Mouse (Mus musculus) intestine, postnatal 0 days (tissue): ENCODE measurements around the gene Duox2. TPM values are rescaled to one million over a fixed set of nuclear protein-coding genes. Genes with fewer than 3 reads are reported as not detected.
"Not testable (repeated sequence)": the region's sequence is repeated elsewhere in the genome, so short reads cannot be mapped to it uniquely, and the experiment has no call there.

ENCODE experiments used
- ATAC-seq: fragments of 200-750 bp; cut with Nextera tagmentation; 2 replicates; pipeline ENCODE4 v1.8.0; 2017; ENCODE audit warnings: mild to moderate bottlenecking, moderate TSS enrichment, moderate library complexity
- H3K27ac ChIP-seq: fragments of 300-500 bp; sonication (generic); 2 replicates; pipeline ENCODE4 v1.5.1; 2014; ENCODE audit warnings: mild to moderate bottlenecking, low read depth, low read length, moderate library complexity
- H3K27me3 ChIP-seq: fragments of 300-500 bp; sonication (generic); replicated peaks from 2 replicates; pipeline ENCODE4 v1.6.1; 2014; ENCODE audit warnings: low read length, mixed read lengths; ENCODE audit not compliant: control insufficient read depth, insufficient read depth
- H3K36me3 ChIP-seq: fragments of 300-500 bp; sonication (generic); 2 replicates; pipeline ENCODE4 v1.6.1; 2014; ENCODE audit warnings: mild to moderate bottlenecking, moderate library complexity; ENCODE audit not compliant: control insufficient read depth, insufficient read depth
- H3K4me1 ChIP-seq: fragments of 300-500 bp; sonication (generic); replicated peaks from 2 replicates; pipeline ENCODE4 v1.6.1; 2014; ENCODE audit warnings: antibody characterized with exemption, low read length, mixed read lengths; ENCODE audit not compliant: control insufficient read depth, insufficient read depth
- H3K4me2 ChIP-seq: fragments of 300-500 bp; sonication (generic); replicated peaks from 2 replicates; pipeline ENCODE4 v1.6.1; 2014; ENCODE audit warnings: low read depth, mild to moderate bottlenecking, moderate library complexity
- H3K4me3 ChIP-seq: fragments of 300-500 bp; sonication (generic); 2 replicates; pipeline ENCODE4 v1.5.1; 2014; ENCODE audit warnings: low read depth, low read length
- H3K9ac ChIP-seq: fragments of 300-500 bp; sonication (generic); 2 replicates; pipeline ENCODE4 v1.6.1; 2014; ENCODE audit warnings: mild to moderate bottlenecking, low read depth, low read length
- H3K9me3 ChIP-seq: fragments of 300-500 bp; sonication (generic); 2 replicates; pipeline ENCODE4 v1.6.1; 2016; ENCODE audit warnings: mixed run types; ENCODE audit not compliant: control insufficient read depth
- CTCF ChIP-seq: sonication (generic); IDR thresholded peaks from 2 replicates; pipeline ENCODE4 v1.5.1; 2016; ENCODE audit warnings: low read depth, mild to moderate bottlenecking, control low read depth, antibody characterized with exemption, moderate library complexity
- WGBS: fragments of 180-500 bp; shearing (Covaris S2); extraction: QIAGEN DNeasy Blood & Tissue Kit; methylation state at CpG from one replicate; pipeline ENCODE4 v1.1.7; 2014; 5-methylcytosine and 5-hydroxymethylcytosine counted together
- polyA plus RNA-seq: library from polyadenylated mRNA; unstranded; fragments of >200 nt; fragmentation: Nextera tagmentation; extraction: Ambion mirVana; gene quantifications from 2 replicates; pipeline ENCODE4 v1.2.1, GENCODE M21; 2015

Duox2 gene
- 0.17 and 0.38 TPM in 2 replicates for polyA plus RNA-seq

DNA sequence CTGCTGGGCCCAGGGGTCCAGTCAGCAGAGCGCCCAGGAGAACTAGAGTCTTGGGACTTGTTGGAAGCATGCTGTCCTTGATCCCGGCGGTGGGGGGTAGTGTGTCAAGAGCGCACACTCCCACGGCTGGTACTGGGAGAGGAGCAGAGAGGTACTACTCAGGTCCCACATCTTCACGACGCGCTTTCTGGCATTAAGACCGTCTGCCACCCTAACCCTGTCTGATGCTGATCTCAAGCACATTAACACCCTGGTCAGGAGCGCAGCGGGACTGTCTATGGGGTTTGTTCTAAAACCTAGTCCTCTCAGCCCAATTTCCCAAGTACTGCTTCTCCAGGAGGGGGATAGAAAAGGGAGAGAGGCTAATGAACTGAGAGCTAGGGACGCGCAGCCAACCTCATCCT lies at the start of gene Duox2:
Duox2 (minus strand) TSS at position 354 of the 404 bp plus-strand sequence.
- H3K4me1 ChIP-seq, result peaks cover 29% of the 10 kb centered on the region
- no peaks in the 10 kb centered on the region for H3K36me3 ChIP-seq
- H3K27ac ChIP-seq, result no peak within 1 kb of the TSS
- peak within 1 kb of the TSS; percentile 27 for H3K4me3 ChIP-seq
- H3K9me3 ChIP-seq, result no peaks in the 10 kb centered on the region
- no peak for ATAC-seq
- 3% methylated on average over 13 of the region's 13 CpGs for WGBS
- no peak within 1 kb of the TSS for H3K9ac ChIP-seq
- TF ChIP-seq CTCF, result no peak
- H3K27me3 ChIP-seq, result peaks cover 81% of the 10 kb centered on the region
- peak within 1 kb of the TSS; percentile 51 for H3K4me2 ChIP-seq

DNA sequence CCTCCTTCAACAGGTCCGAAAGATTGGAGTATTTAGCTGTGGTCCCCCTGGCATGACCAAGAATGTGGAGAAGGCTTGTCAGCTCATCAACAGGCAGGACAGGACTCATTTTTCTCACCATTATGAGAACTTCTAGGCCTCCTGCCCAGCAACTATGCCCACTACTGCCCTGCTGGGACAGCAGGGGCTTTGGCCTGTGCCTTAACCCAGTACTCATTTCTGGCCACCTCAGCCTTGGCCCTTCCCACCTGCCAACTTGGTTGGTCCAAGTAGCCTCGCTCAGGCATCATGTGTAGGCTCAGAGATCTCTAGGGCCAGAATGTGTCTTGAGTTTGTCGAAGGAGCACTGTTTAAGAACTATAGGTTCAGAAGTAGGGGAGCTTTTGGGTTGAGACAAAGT lies 49.0 kb upstream of the Duox2 start:
- 97% methylated on average over 3 of the region's 3 CpGs for WGBS
- H3K9me3 ChIP-seq, result no peaks in the 10 kb centered on the region
- H3K4me2 ChIP-seq, result no peak overlapping the region
- no peak overlapping the region for H3K9ac ChIP-seq
- TF ChIP-seq CTCF, result no peak
- no peaks in the 10 kb centered on the region for H3K4me1 ChIP-seq
- H3K27me3 ChIP-seq, result no peaks in the 10 kb centered on the region; the same call in 1 of the 2 replicates
- no peak overlapping the region for H3K4me3 ChIP-seq
- no peak overlapping the region for H3K27ac ChIP-seq
- 0 out of 2 replicates have a peak, but pooled peaks cover 5% of the 10 kb centered on the region for H3K36me3 ChIP-seq
- no peak for ATAC-seq

DNA sequence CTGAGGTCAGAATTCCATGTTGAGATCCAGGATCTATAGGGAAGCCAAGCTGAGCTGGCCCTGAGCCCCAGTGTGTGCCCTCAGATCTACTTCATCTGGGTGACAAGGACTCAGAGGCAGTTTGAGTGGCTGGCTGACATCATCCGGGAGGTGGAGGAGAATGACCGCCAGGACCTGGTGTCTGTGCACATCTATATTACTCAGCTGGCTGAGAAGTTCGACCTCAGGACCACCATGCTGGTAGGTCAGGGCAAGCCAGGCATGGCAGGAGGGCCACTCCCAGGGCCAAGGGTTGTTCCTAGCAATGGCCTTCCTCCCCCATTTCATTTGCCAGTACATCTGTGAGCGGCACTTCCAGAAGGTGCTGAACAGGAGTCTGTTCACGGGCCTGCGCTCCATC lies 47.9 kb upstream of the Duox2 start:
- WGBS, result 85% methylated on average over 6 of the region's 6 CpGs
- not testable (repeated sequence) for H3K36me3 ChIP-seq

GRCm38 (mm10) chr2:122345106-122345893 lies 47.1 kb upstream of the Duox2 start:
- ATAC-seq, result no peak
- no peaks in the 10 kb centered on the region for H3K36me3 ChIP-seq
- no peak overlapping the region for H3K4me2 ChIP-seq
- no peaks in the 10 kb centered on the region for H3K9me3 ChIP-seq
- TF ChIP-seq CTCF, result no peak
- H3K4me3 ChIP-seq, result no peak overlapping the region
- H3K27me3 ChIP-seq, result no peaks in the 10 kb centered on the region; the same call in 1 of the 2 replicates
- H3K9ac ChIP-seq, result no peak overlapping the region
- WGBS, result 78% methylated on average over 6 of the region's 6 CpGs
- no peaks in the 10 kb centered on the region for H3K4me1 ChIP-seq
- no peak overlapping the region for H3K27ac ChIP-seq

More for the DNA sequence above, 47.9 kb upstream of the Duox2 start:
- not testable (repeated sequence) for H3K4me2 ChIP-seq, H3K4me1 ChIP-seq, H3K4me3 ChIP-seq, ATAC-seq, H3K27me3 ChIP-seq, H3K9me3 ChIP-seq, H3K9ac ChIP-seq, H3K27ac ChIP-seq

GRCm38 (mm10) chr2:122337291-122337690 lies 39.0 kb upstream of the Duox2 start:
- H3K4me1 ChIP-seq, result no peaks in the 10 kb centered on the region
- no peaks in the 10 kb centered on the region for H3K36me3 ChIP-seq
- no peak overlapping the region for H3K4me3 ChIP-seq
- H3K27ac ChIP-seq, result no peak overlapping the region
- 61% methylated on average over 21 of the region's 21 CpGs for WGBS
- H3K9ac ChIP-seq, result no peak overlapping the region
- no peak for TF ChIP-seq CTCF
- H3K27me3 ChIP-seq, result no peaks in the 10 kb centered on the region
- no peak overlapping the region for H3K4me2 ChIP-seq
- ATAC-seq, result no peak
- no peaks in the 10 kb centered on the region for H3K9me3 ChIP-seq

DNA sequence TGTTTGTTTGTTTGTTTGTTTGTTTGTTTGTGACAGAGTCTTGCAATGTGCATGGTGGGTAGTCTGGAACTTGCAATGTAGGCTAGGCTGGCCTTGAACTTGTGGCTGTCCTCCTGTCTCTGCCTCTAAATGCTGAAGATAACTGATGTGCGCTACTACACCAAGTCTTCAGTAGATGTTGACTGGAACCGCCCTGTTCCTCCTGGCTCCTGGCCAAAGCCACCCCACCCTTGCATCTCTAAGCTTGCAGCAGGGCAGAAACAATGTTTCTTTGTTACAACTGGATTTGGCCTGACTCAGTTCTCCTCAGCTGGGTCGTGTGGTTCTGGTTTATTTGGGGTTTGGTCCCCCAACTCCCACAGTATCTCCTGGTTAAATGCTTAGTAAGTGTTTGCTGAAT lies 35.9 kb upstream of the Duox2 start:
- 0 out of 2 replicates have a peak, but pooled peaks have one; percentile 28 for ATAC-seq
- TF ChIP-seq CTCF, result no peak
- WGBS, result 29% methylated on average over 3 of the region's 3 CpGs
- Histone ChIP-seq H3K27me3 (no peaks in the 10 kb centered on the region), H3K36me3 (no peaks in the 10 kb centered on the region), H3K4me2 (no peak overlapping the region), H3K9ac (no peak overlapping the region), H3K9me3 (no peaks in the 10 kb centered on the region), H3K4me1 (no peaks in the 10 kb centered on the region), H3K27ac (no peak overlapping the region), H3K4me3 (no peak overlapping the region)
